ENCODE assay signal across 8 mouse cellular contexts in genomic region chrX:101419725-101420699, GRCm38 (mm10). TPM values are rescaled to one million over a fixed set of nuclear protein-coding genes. Genes with fewer than 3 reads are reported as not detected.
DNase-seq lines count a peak whose midpoint lies in the region; ATAC-seq and TF ChIP-seq lines count a peak whose summit lies in the region.

No protein-coding gene starts in this region.

- no peak for TF ChIP-seq CTCF in testis, adult 2 months (IDR thresholded peaks at IDR 0.05; ENCODE audit: control insufficient read depth, insufficient read depth, insufficient replicate concordance, low read depth, low read length)

- H3K36me3 ChIP-seq in forebrain, embryonic 15.5 days = no peaks in the 10 kb centered on the region; the same call in 1 of the 2 replicates
- 0 out of 2 replicates have a peak, but pooled peaks cover 3% of the 10 kb centered on the region for H3K36me3 ChIP-seq in neural tube, embryonic 14.5 days (ENCODE audit: control insufficient read depth, insufficient read depth, low read length)
- no peaks in the 10 kb centered on the region for H3K36me3 ChIP-seq in testis, adult 2 months (ENCODE audit: control insufficient read depth, insufficient read depth, low read length)

- peak; percentile 97 for ATAC-seq in forebrain, embryonic 15.5 days (replicated peaks)
- peak; percentile 96 for ATAC-seq in neural tube, embryonic 14.5 days (ENCODE audit: low read depth)

- no peaks in the 10 kb centered on the region for H3K27me3 ChIP-seq in forebrain, embryonic 15.5 days
- H3K27me3 ChIP-seq in neural tube, embryonic 14.5 days (ENCODE audit: control insufficient read depth, insufficient read depth, low read length) = no peaks in the 10 kb centered on the region
- H3K27me3 ChIP-seq in testis, adult 2 months (ENCODE audit: control insufficient read depth, insufficient read depth, low read length) = no peaks in the 10 kb centered on the region

- no peaks in the 10 kb centered on the region for H3K9me3 ChIP-seq in forebrain, embryonic 15.5 days
- H3K9me3 ChIP-seq in neural tube, embryonic 14.5 days (ENCODE audit: control insufficient read depth, low read length) = no peaks in the 10 kb centered on the region

- WGBS in forebrain, embryonic 15.5 days = 19% methylated on average over 51 of the region's 54 CpGs
- WGBS in neural tube, embryonic 14.5 days = 15% methylated on average over 45 of the region's 54 CpGs

- H3K4me3 ChIP-seq in forebrain, embryonic 15.5 days = peak overlapping the region; percentile 55
- peak overlapping the region; percentile 47 for H3K4me3 ChIP-seq in neural tube, embryonic 14.5 days (ENCODE audit: low read depth, low read length)
- H3K4me3 ChIP-seq in testis, adult 2 months (ENCODE audit: control insufficient read depth, low read depth, low read length) = peak overlapping the region; percentile 86

- peak overlapping the region; percentile 82 for H3K27ac ChIP-seq in forebrain, embryonic 15.5 days (replicated peaks)
- peak overlapping the region; percentile 74 for H3K27ac ChIP-seq in neural tube, embryonic 14.5 days (ENCODE audit: low read depth, low read length)
- H3K27ac ChIP-seq in testis, adult 2 months (ENCODE audit: control insufficient read depth, insufficient read depth, low read depth, low read length) = peak overlapping the region; percentile 90

- no peak for TF ChIP-seq POLR2A in testis, adult 2 months (IDR thresholded peaks at IDR 0.05; ENCODE audit: control insufficient read depth, low read depth, low read length)

- H3K4me2 ChIP-seq in forebrain, embryonic 15.5 days (replicated peaks) = peak overlapping the region; percentile 60
- peak overlapping the region; percentile 55 for H3K4me2 ChIP-seq in neural tube, embryonic 14.5 days (ENCODE audit: low read depth, low read length)

- intact Hi-C loops in heart, postnatal 25 days (cut with DNase I) = loop anchor here (2.0 to 10.0 kb wide), 3 partner anchors 87 to 285 kb away; partner anchors contain the start of gene Med12

- H3K4me1 ChIP-seq in forebrain, embryonic 15.5 days = peaks cover 19% of the 10 kb centered on the region
- H3K4me1 ChIP-seq in neural tube, embryonic 14.5 days (ENCODE audit: control insufficient read depth, insufficient read depth, low read length) = peaks cover 10% of the 10 kb centered on the region; the same call in 1 of the 2 replicates
- H3K4me1 ChIP-seq in testis, adult 2 months (ENCODE audit: control insufficient read depth, insufficient read depth, low read length) = peaks cover 10% of the 10 kb centered on the region

- peak; percentile 81 for DNase-seq in ES-CJ7 (ENCODE audit: low read depth, low spot score)
- peak; percentile 90 for DNase-seq in cerebellum, adult 11-12 months
- DNase-seq in heart, postnatal 25 days (ENCODE audit: low spot score) = peak; percentile 80
- DNase-seq in layer of hippocampus, adult 18-20 months (ENCODE audit: low spot score in 2 of 2) = peak; percentile 83 to 87
- peak; percentile 86 to 89 for DNase-seq in lung, adult 18-20 months

- peak overlapping the region; percentile 55 for H3K9ac ChIP-seq in forebrain, embryonic 15.5 days (replicated peaks)
- peak overlapping the region; percentile 59 for H3K9ac ChIP-seq in neural tube, embryonic 14.5 days (replicated peaks; ENCODE audit: low read depth, low read length)

RNA-seq across cellular contexts. Expression of gene Zmym3, which starts 0.6 kb away (rescaled TPM):
- 61.9 and 63.1 TPM in 2 replicates for polyA plus RNA-seq in forebrain, embryonic 15.5 days (2015; fragmentation: Nextera tagmentation; extraction: Ambion mirVana)
- 10 to 100 TPM; 12.9 to 18.9 TPM for total RNA-seq in heart, postnatal 25 days (2021)
- 100 to 1,000 TPM; 159 to 174 TPM for total RNA-seq in layer of hippocampus, adult 18-20 months (2021)
- 61.6 and 66.1 TPM in 2 replicates for polyA plus RNA-seq in neural tube, embryonic 14.5 days (2014; fragmentation: Nextera tagmentation; extraction: Ambion mirVana)
- polyA plus RNA-seq in testis, adult 2 months (2012; rRNA removed) = 38.6 and 43.4 TPM in 2 replicates

RNA-seq across cellular contexts. Expression of gene Nono, which starts 9.1 kb away (rescaled TPM):
- 459 and 484 TPM in 2 replicates for polyA plus RNA-seq in forebrain, embryonic 15.5 days (2015; fragmentation: Nextera tagmentation; extraction: Ambion mirVana)
- 10 to 100 TPM; 69.3 to 75.5 TPM for total RNA-seq in heart, postnatal 25 days (2021)
- 100 to 1,000 TPM; 124 to 147 TPM for total RNA-seq in layer of hippocampus, adult 18-20 months (2021)
- 237 and 332 TPM in 2 replicates for polyA plus RNA-seq in neural tube, embryonic 14.5 days (2014; fragmentation: Nextera tagmentation; extraction: Ambion mirVana)
- polyA plus RNA-seq in testis, adult 2 months (2012; rRNA removed) = 16.1 and 16.3 TPM in 2 replicates

RNA-seq across cellular contexts. Expression of gene Itgb1bp2, which starts 28.9 kb away (rescaled TPM):
- polyA plus RNA-seq in forebrain, embryonic 15.5 days (2015; fragmentation: Nextera tagmentation; extraction: Ambion mirVana) = 1.8 and 2.6 TPM in 2 replicates
- total RNA-seq in heart, postnatal 25 days (2021) = 100 to 1,000 TPM; 226 to 255 TPM
- total RNA-seq in layer of hippocampus, adult 18-20 months (2021) = 1 to 10 TPM in 1 of 2 experiments, not detected in 1; 1.1 TPM
- 1.9 and 2.1 TPM in 2 replicates for polyA plus RNA-seq in neural tube, embryonic 14.5 days (2014; fragmentation: Nextera tagmentation; extraction: Ambion mirVana)
- polyA plus RNA-seq in testis, adult 2 months (2012; rRNA removed) = 0.11 TPM in 1 of 2 replicates, not detected in the other

RNA-seq across cellular contexts. Expression of gene Gjb1, which starts 43.8 kb away (rescaled TPM):
- polyA plus RNA-seq in forebrain, embryonic 15.5 days (2015; fragmentation: Nextera tagmentation; extraction: Ambion mirVana) = 0.29 and 0.60 TPM in 2 replicates
- total RNA-seq in heart, postnatal 25 days (2021) = not detected
- 10 to 100 TPM; 13.9 to 14.4 TPM for total RNA-seq in layer of hippocampus, adult 18-20 months (2021)
- 1.3 TPM in 2 replicates for polyA plus RNA-seq in neural tube, embryonic 14.5 days (2014; fragmentation: Nextera tagmentation; extraction: Ambion mirVana)
- 0.69 TPM in 1 of 2 replicates, not detected in the other for polyA plus RNA-seq in testis, adult 2 months (2012; rRNA removed)

Comparison
In these comparisons a context has a peak if more than half of its experiments do, and no peak if none do; other contexts are left out.
1. Peak in every context shown above with its lines: DNase-seq, ATAC-seq, H3K4me3 ChIP-seq and H3K27ac ChIP-seq.
2. RNA of gene Nono, which starts 9.1 kb away (polyA plus RNA-seq): 459 to 484 TPM in forebrain, embryonic 15.5 days and 237 to 332 TPM in neural tube, embryonic 14.5 days; 16.1 to 16.3 TPM in testis, adult 2 months; every median in the first group is over 10 times any median in the second.